Mouse (Mus musculus): ENCODE data around the gene Sult6b1. TPM values are rescaled to one million over a fixed set of nuclear protein-coding genes. Genes with fewer than 3 reads are reported as not detected.

The Sult6b1 gene
- not detected for total RNA-seq (2021)
- long read RNA-seq, experiment 1, partial matches to known transcripts, result 0 of 1 reads
- long read RNA-seq, experiment 1, other reads (novel, unspliced or antisense), result 1 of 1 reads
- long read RNA-seq, experiment 2, result 0 reads

- DNase-seq, result no peak
Observed at GRCm38 (mm10) chr17:78906892-78907291, at the start of gene Sult6b1. Gene Sult6b1, minus strand, starts transcription at chr17:78906992.

DNA sequence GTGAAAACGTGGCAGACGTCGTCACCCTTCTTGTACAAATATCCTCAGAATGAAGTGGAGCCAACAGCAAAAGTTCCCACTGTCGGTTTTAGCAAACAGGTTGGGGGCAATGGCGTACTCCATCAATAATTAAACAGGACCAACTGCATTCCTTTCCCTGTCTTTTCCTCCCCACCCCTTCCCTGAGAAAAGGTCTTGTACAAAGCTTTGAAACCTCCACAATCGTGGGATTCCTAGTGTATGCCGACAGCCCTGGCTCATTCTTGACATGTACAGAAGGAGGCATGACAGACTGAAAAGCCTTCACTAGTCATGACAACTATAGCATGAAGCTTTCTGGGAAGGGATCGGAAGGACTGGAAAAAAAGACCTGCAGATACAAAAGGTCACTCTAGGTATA, 46.4 kb upstream of the Sult6b1 start:
- no peak for DNase-seq

DNA sequence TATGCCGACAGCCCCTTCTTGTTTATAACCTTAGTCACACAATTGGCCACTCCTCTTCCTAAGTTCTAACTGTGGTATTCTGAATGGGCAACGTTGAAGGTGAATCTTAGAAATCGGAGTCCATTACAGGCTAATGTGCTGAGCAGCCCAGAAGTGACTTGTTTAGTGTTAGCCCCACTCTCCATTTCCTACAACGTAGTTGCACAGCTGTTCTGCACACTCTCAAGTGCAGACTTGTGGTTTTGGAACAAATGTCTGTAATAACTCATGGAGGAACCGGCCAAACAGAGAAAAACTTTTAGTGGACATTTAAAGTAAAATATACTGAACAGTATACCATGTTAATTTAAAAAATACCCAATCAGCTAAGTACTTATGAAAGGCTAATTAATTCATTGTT, 45.3 kb upstream of the Sult6b1 start:
- no peak for DNase-seq

GRCm38 (mm10) chr17:78951225-78951624, 44.4 kb upstream of the Sult6b1 start:
- DNase-seq, result no peak

DNA sequence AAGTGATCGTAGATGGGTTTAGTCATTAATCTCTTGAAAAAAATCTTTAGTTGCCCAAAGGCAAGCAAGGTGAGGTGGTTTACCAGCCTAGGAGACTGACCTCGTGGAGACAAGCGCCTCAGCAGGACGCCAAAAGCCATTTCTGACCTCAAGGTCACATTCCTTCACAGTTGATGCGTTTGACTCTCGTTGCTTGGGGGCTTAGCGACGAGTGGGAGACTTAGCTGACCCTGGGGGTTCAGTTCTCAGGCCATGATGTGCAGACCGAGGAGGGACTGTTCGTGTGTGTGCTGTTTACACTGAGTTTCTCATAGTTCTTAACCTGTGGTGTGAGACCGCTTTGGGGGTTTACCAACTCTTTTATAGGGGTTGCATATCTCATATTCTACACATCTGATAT, 35.8 kb upstream of the Sult6b1 start:
- DNase-seq, result no peak

DNA sequence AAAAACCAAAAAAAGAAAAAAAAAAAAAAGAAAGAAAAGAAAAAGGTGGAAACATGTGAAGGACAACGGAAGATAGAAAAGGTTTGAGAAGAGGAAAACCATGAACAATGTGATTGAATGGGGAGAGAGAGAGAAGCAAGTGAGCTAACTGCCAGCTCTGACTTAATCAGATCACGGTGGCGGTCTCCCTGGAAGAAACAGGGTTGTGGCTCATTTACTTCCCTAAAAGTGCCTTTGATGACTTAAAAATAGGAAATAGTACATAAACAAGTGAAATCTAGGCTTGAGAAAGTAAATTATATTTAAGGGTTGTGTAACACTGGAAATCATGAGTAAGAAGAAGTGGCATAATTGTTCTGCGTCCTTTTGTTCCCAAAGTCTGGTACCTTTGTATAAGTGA, 32.1 kb upstream of the Sult6b1 start:
- DNase-seq, result no peak

DNA sequence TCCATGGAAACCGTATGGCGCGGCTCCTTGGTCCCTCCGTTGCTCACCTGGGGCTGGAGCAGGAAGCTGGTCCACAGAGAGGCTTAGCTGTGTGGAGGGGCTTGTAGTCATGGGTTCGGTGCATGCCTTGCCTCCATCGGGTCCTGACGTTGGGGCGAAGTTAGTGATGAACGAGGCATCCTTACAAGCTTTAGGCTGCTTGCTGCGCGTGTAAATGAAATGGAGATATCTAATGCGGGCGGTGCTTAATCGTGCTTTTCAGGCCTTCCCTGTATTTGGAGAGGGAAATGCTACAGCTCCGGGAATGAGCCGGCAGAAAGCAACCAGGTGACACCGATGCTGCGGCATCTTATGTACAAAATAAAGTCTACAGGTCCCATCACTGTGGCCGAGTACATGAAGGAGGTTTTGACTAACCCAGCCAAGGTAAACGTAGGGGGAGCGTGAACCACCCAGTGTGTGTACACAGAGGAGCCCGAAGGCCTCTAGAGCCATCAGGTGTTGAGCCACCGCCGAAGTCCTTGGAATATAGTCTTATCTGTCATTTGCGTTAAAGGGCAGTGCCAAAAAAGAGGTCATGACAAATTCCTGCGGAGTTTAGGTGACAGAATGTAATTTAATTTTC, 30.5 kb upstream of the Sult6b1 start:
- no peak for DNase-seq

DNA sequence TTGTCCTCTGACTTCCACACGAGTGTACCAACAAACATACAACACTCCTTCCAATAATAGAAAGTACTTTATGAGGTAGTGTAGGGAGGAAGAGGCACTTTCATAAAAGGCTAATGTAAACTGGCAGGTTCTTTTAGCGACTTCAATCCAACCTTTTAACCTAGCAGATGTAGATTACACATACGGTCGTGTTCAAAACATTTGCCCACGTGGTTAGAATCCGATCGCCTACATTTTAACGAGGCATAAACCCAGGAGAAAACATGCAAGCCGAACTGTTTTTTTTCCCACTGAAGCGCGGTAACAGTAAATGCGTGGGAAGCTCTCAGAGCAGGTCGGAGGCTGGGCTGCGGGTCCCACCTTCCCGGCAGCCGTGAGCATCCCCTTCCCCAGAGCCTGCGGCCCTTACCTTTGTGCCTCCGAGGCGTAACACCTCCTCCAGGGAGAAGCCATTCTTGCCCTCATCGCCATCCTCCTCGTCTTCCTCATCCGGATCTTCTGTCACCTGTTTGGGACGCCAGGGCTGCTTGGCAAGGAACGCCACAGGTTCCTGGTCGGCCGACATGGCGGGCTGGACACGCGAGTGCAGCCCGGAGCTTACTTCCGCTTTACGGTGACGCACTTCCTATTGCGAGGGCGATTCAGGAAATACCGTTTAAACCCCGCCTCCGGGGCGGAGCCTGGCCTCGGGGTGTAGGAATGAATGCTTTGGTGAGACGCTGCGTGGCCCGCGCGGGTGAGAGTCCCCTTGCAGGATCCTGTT, 29.9 kb upstream of the Sult6b1 start, which contains the start of the genes Cebpz and Ndufaf7:
TSS of gene Cebpz (minus strand) at position 601 of the 763 bp plus-strand sequence.
TSS of gene Ndufaf7 (plus strand) at position 671 of the 763 bp plus-strand sequence.
- peak; percentile 98 to 99 for DNase-seq

- DNase-seq, result no peak
Observed at GRCm38 (mm10) chr17:78935857-78936256, 29.1 kb upstream of the Sult6b1 start.

GRCm38 (mm10) chr17:78917696-78918095, 10.9 kb upstream of the Sult6b1 start:
- no peak for DNase-seq

- no peak for DNase-seq
Observed at GRCm38 (mm10) chr17:78916899-78917298, 10.1 kb upstream of the Sult6b1 start.

DNA sequence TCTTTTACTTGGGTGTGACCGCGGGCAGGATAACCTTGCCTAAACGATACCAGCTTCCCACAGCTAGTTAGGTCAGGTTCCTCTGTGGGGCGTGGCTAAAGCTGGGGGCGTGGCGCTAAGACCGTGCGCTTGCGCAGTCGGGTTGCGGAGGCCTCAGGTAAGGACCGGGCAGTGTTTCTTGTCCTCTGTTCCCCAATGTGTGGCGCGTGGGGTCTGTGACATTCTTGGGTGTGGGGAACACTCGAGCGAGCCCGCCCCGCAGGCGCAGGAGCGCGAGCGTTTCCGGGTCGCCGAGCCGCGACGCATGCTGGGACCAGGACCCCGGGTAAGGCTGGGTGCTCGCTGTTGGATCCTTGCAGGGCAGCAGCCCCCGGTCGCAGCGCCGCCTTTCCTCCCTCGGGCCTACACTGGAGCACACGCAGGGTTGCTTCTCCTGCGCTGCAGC, 9.6 kb upstream of the Sult6b1 start, which contains the start of gene Cebpzos:
TSS of gene Cebpzos (plus strand) at position 132 of the 445 bp plus-strand sequence.
- peak; percentile 87 to 89 for DNase-seq

- no peak for DNase-seq
Observed at GRCm38 (mm10) chr17:78915772-78916171, 9.0 kb upstream of the Sult6b1 start.

DNA sequence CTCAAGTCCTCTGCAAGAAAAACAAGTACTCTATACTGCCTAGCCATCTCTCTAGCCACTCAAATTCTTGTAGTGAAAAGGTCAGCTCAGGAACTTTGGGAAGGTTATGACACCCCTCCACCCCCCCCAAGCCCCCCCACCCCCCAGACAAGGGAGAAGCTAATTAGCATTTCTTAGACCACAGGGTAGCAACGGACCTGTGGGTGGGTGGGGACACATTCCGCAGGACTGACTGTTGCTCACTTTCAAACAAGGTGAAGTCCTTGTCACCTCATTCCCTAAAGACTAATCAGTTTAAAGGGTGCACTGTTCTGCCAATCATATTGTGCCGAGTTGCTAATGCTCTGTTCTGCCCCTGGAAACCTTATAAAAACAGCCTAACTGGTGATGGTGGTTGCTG, 7.1 kb upstream of the Sult6b1 start:
- no peak for DNase-seq

DNA sequence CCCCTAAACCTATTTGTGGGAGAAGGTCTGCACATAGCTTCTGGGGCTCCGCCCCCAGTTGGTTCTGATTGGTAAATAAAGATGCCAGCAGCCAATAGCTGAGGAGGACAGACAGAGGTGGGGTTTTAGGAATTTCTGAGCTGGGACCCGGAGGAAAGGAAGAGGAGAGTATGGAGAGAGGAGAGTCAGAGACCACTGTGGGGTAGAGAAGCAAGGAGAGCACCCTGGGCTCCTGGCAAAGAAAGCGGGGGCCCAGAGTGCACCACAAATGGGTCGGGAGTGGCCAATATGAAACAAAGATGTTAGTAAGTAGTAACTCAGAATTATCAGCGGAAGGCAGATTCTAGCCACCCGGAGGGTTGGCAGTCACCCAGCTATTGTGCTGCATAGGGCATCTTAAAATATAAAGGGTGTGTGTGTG, 6.1 kb upstream of the Sult6b1 start:
- DNase-seq, result no peak

DNA sequence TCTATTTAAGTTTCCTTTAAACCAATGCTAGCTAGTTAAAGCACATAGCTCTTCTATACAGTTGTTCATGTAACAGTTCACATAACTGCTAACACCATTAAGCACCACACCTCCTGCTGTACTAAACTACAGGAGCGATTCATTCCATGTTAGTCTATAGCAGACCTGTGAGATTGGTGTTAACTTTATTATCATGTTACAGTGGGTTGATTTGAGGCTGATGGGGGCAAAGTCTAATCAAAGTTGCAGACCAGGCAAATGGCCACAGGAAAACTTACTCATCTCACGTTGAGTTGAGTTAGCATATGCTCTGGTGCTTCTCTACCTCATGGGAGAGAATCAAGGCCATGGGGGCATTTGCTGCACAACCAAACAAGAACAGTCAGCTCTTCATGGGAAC, 2.6 kb upstream of the Sult6b1 start:
- DNase-seq, result no peak

- no peak for DNase-seq
Observed at GRCm38 (mm10) chr17:78903158-78903557, 3.6 kb downstream of the Sult6b1 start.

- DNase-seq, result peak; percentile 43 to 69
Observed at GRCm38 (mm10) chr17:78895394-78895793, 11.4 kb downstream of the Sult6b1 start.

DNA sequence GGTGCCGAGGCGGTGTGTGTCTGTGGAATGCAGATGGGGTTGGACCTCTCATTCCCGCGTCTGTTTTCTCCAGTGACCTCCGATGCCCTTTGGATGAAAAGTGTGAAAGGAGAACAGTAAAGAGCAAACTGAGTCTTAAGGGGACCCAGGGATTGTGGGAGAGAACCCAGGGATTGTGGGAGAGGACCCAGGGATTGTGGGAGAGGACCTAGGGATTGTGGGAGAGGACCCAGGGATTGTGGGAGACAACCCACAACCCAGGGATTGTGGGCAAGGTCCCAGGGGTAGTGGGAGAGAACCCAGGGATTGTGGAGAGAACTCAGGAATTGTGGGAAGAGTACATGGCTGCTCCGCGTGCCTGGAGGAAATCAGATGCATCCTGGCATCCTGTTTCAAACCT, 11.8 kb downstream of the Sult6b1 start:
- no peak for DNase-seq

GRCm38 (mm10) chr17:78891020-78891419, 15.8 kb downstream of the Sult6b1 start:
- DNase-seq, result no peak

- DNase-seq, result no peak
Observed at GRCm38 (mm10) chr17:78889184-78889583, 17.6 kb downstream of the Sult6b1 start.

DNA sequence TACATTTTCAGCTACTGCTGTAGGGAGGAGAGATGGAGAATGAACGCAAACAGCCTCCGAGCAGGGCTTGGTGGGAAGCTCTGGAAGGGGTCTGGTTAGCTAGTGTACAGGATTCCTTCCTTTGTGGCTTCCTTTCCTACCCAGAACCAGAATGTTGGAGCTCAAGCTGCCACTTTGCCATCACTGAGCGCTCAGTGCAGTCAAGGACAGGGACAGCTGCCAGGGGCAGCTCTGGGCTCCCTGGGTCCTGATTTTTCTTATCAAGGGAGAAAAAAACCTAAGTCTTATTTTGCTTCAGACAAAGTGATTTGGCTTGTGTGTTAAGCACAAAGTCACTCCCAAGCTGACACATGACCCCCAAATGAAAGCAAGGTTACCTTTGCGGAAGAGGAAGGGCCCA, 18.2 kb downstream of the Sult6b1 start:
- peak in 1 of 2 experiments; percentile 58 for DNase-seq
